Mouse (Mus musculus) cerebellum, postnatal 10 days (tissue): Measurements from ENCODE around the gene Cd2bp2.
"Not testable (repeated sequence)": the region's sequence is repeated elsewhere in the genome, so short reads cannot be mapped to it uniquely, and the experiment has no call there.

Experiments used
- DNase-seq, 2 experiments: peaks; one replicate each; pipeline ENCODE4 v3.0.0; 2021; ENCODE audit warnings: mixed read lengths in 2 of 2

The Cd2bp2 gene

DNA sequence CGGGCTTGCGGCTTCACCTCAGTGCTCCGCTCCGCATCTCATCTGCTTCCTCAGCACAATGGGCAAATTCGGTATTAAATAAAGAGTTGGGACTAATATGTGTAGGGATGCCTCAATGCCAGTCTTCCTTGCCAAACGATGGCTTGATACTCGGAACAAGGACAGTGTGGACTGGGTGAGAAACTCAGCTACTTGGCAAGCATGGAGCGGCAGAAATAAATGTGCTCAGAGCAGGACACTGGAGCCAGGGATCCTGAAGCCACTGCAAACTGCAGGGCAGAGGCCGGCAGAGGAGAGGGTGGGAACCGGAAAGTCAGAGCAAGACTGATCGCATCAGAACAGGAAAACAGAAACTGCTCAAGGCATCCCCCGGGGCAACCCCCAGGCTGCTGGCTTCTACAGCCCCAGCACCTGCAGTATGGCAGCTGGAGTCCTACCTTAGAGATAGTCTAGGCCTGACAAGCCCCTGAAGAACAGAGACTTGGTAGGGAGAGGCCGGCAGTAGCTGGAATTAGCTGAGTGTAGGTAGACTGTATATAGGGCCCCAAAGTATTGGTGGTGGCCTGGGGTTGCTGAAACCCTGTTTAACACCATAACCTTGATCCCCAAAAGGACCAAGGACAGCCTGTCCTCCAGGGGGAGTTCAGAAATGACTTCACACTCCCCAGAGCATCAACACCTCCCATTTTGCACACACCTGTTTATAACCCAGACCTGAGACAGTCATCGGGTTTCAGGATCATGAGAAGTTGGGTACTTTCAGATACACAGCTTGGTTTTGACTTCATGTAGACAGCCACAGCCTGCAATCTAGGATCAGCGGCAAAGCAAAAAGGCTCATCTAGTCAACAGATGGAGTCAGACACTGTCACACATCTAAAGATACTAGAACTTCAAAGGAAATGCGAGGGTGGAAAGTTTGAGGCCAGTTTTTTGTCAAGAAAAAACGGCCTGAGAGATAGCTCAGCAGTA, 7.3 kb downstream of the Cd2bp2 start:
- no peak for DNase-seq

- no peak for DNase-seq
Measured at GRCm38 (mm10) chr7:127187351-127187750, 8.5 kb downstream of the Cd2bp2 start.

DNA sequence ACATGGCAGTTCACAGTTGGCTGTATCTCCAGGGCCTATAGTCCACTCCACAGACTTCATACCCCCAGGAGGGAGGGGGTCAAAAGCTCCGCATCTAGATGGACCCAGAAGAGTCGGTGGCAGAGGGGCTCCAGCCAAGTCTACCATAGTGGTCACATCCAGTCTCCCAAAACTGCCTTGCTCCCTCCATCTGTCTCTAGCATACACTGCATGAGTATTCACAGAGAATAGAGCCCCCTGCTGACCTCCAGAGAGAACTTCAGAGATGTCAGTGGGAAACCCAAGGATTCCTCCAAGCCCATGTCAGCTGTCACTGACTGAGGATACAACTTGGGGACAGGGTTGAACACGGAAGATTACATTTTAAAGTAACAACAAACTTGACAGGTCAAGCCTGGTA, 10.2 kb downstream of the Cd2bp2 start:
- DNase-seq: peak; percentile 49 to 58

GRCm38 (mm10) chr7:127184720-127185119, 11.1 kb downstream of the Cd2bp2 start:
- no peak for DNase-seq

DNA sequence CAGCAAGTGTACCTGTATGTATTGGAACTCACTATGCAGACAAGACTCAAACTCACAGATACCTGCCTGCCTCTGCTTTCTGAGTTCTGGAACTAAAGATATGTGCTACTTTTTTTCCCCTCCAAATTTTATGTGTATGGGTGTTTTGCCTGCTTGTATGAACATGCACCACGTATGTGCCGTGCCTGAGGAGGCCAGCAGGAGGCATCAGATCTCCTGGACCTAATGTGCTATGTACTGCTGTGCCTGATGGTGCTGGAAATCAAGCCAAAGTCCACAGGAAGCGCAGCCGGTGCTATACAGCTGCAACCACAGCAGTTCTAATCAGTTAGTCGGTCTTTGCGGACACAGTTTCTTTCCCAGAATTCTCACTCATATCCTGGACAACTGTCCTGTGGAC, 12.0 kb downstream of the Cd2bp2 start:
- DNase-seq: peak in 1 of 2 experiments; percentile 18

DNA sequence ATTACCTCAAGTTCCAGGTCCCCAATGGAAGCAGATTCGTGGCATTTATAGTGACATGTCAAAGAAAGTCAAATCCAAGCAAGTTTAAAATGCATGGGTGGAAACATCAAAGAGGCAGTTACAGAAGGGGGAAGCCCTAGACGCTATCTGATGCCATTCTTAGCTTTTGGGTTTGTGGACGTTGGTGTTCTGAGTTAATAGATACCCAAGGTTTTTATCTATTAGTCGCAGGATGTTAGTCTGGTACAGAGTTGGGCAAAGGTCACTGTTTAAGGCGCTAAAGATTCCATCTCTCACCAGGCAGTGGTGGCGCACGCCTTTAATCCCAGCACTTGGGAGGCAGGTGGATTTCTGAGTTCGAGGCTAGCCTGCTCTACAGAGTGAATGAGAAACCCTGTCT, 12.5 kb downstream of the Cd2bp2 start:
- no peak for DNase-seq

GRCm38 (mm10) chr7:127181724-127182123, 14.1 kb downstream of the Cd2bp2 start:
- DNase-seq: not testable (repeated sequence)

GRCm38 (mm10) chr7:127180783-127181182, 15.1 kb downstream of the Cd2bp2 start:
- no peak for DNase-seq

- no peak for DNase-seq
Measured at GRCm38 (mm10) chr7:127176937-127177336, 18.9 kb downstream of the Cd2bp2 start.

- DNase-seq: no peak
Measured at GRCm38 (mm10) chr7:127166501-127166900, 29.3 kb downstream of the Cd2bp2 start.

GRCm38 (mm10) chr7:127165607-127166493, 30.0 kb downstream of the Cd2bp2 start:
- DNase-seq: no peak

- DNase-seq: no peak
Measured at GRCm38 (mm10) chr7:127164002-127164401, 31.8 kb downstream of the Cd2bp2 start.

- no peak for DNase-seq
Measured at GRCm38 (mm10) chr7:127162546-127162945, 33.3 kb downstream of the Cd2bp2 start.

DNA sequence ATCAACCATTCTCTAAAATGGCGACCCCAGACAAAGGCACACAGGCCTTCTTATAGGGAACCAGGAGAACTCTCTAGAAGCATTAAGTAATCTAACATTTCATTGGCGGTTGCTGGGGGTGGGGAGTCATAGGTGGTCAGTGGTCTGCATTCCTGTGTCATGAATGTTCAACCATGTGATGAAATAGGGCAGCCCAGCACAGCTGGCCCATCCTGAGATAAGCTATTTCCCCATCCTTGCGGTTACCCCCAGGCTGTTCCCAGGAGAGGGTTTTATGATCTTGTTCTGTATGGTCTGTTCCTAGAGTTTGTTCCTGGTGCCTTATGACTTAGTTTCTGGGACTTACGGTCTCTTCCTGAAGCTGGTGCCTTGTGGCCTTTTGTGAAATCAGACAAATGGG, 38.3 kb downstream of the Cd2bp2 start:
- DNase-seq: no peak

GRCm38 (mm10) chr7:127153477-127153876, 42.4 kb downstream of the Cd2bp2 start:
- DNase-seq: no peak

GRCm38 (mm10) chr7:127152464-127152863, 43.4 kb downstream of the Cd2bp2 start:
- no peak for DNase-seq

DNA sequence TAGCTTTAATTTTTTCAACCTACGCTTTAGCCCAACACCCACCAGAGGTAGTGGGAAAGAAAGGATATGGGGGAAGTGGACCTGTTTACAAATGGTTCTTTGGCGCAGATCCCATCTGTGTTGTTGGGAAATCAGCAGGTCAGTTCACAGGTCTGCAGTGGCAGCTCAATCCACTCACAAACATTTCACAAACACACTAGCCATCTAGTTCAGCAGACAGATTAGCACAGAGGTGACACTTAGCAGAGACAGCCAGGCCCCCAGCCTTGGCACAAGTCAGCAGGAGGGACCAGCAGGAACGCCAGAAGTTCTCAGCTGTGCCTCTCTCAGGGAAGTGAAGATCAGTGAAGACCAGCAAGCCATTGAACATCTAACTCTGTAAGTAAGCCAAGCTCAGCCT, 47.9 kb downstream of the Cd2bp2 start:
- DNase-seq: no peak

DNA sequence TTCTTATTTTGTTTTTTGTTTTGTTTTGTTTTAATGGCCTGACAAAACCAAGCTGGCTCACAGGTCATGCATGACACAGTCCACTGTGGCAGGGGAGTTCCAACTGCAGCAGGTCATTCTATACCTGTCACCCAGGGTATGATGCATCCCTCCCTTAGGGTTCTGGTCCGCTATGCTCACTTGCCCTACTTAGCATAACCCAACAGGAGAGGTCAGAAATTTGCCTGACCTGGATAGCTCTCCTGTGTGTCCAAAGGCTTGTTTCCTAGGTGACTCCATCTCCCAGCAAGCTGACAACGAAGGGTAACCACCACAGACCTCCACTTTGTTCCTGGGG, 49.6 kb downstream of the Cd2bp2 start:
- no peak for DNase-seq

- no peak for DNase-seq
Measured at GRCm38 (mm10) chr7:127145387-127146266, 50.2 kb downstream of the Cd2bp2 start.

- DNase-seq: no peak
Measured at GRCm38 (mm10) chr7:127144412-127144811, 51.4 kb downstream of the Cd2bp2 start.

DNA sequence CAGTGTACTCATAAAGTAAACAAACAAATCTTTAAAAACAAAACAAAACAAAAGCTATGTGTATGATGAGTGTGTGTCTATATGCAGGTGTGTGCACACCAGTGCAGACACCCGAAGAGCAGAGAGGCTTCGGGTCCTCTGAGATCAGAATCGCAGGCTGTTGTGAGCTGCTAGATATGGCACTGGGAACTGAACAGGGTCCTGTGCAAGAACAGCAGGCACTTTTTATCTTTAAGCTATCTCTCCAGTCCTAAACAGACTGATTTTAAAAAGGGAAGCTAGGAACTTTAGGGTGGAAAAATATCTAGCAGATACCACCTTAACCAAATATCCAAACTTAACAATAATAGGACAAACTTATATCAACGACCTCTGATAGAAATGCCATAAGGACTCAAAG, 53.2 kb downstream of the Cd2bp2 start:
- DNase-seq: no peak

GRCm38 (mm10) chr7:127142214-127142613, 53.6 kb downstream of the Cd2bp2 start:
- DNase-seq: no peak
